Mouse (Mus musculus) neural tube, embryonic 13.5 days (tissue): ENCODE measurements around the gene Fam196b. TPM values are rescaled to one million over a fixed set of nuclear protein-coding genes. Genes with fewer than 3 reads are reported as not detected.
A peak's percentile ranks its signal among the peaks of the same experiment; 100 is the strongest.

Source experiments
- ATAC-seq: fragments of 200-750 bp; cut with Nextera tagmentation; 2 replicates; pipeline ENCODE4 v1.8.0; 2017; ENCODE audit warnings: low read depth, mild to moderate bottlenecking, moderate TSS enrichment, moderate library complexity
- H3K27ac ChIP-seq: fragments of 300-500 bp; sonication (generic); replicated peaks from 2 replicates; pipeline ENCODE4 v1.5.1; 2015; ENCODE audit warnings: moderate library complexity, mild to moderate bottlenecking, inconsistent platforms
- H3K27me3 ChIP-seq: fragments of 300-500 bp; sonication (generic); 2 replicates; pipeline ENCODE4 v1.6.1; 2015; ENCODE audit warnings: mild to moderate bottlenecking, inconsistent platforms
- H3K36me3 ChIP-seq: fragments of 300-500 bp; sonication (generic); 2 replicates; pipeline ENCODE4 v1.6.1; 2015; ENCODE audit warnings: mild to moderate bottlenecking, inconsistent platforms
- H3K4me1 ChIP-seq: fragments of 300-500 bp; sonication (generic); replicated peaks from 2 replicates; pipeline ENCODE4 v1.6.1; 2015; ENCODE audit warnings: inconsistent platforms
- H3K4me2 ChIP-seq: fragments of 300-500 bp; sonication (generic); 2 replicates; pipeline ENCODE4 v1.6.1; 2015; ENCODE audit warnings: inconsistent platforms, mild to moderate bottlenecking, moderate library complexity
- H3K4me3 ChIP-seq: fragments of 300-500 bp; sonication (generic); 2 replicates; pipeline ENCODE4 v1.5.1; 2015; ENCODE audit warnings: mild to moderate bottlenecking, inconsistent platforms
- H3K9ac ChIP-seq: fragments of 300-500 bp; sonication (generic); 2 replicates; pipeline ENCODE4 v1.6.1; 2015; ENCODE audit warnings: moderate library complexity, mild to moderate bottlenecking, inconsistent platforms
- H3K9me3 ChIP-seq: fragments of 300-500 bp; sonication (generic); 2 replicates; pipeline ENCODE4 v1.6.1; 2016; ENCODE audit warnings: inconsistent platforms
- WGBS: fragments of 180-500 bp; shearing (Covaris S2); methylation state at CpG from one replicate; pipeline ENCODE4 v1.1.7; 2015; 5-methylcytosine and 5-hydroxymethylcytosine counted together
- polyA plus RNA-seq: library from polyadenylated mRNA; unstranded; fragments of >200 nt; fragmentation: Nextera tagmentation; extraction: Ambion mirVana; gene quantifications from 2 replicates; pipeline ENCODE4 v1.2.1, GENCODE M21; 2015

Fam196b gene
- polyA plus RNA-seq, 1 experiment from 2014 or later, result 3.8 TPM

DNA sequence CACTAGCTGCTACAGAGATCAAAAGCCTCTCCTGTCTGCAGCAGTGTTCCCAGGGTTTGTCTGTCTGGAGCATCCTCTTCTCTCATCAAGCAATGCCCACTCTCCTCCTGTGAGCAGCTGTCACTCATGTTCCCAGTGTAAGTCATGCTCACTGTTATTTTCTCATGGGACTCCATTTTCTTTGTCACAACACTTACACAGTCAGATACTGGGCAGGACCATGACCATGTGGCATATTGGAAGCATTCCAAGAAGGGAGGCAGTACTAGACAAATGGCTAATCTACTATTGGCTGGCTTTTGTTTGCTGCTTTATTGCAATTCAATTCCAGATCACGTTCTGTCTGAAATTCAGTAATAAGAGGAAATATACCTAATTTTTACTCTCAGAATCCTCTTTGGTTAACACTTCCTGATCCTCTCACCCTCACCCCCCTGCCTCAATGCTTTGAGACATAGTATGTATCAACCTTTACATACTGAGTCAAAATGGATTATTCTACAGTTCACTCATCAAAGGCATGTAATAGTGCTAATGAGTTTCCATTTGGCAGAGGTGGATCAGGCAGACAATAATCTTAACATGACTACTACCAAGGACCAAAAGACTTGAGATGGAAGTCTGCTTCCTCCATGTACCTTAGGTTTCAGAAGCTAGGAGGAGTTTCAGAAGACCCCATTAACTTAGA lies 70.5 kb downstream of the Fam196b start:
- Histone ChIP-seq H3K27ac (peak overlapping the region; percentile 42; the same call in 1 of the 2 replicates), H3K9ac (no peak overlapping the region), H3K4me3 (no peak overlapping the region), H3K27me3 (0 out of 2 replicates have a peak, but pooled peaks cover 4% of the 10 kb centered on the region), H3K4me1 (peaks cover 14% of the 10 kb centered on the region), H3K36me3 (no peaks in the 10 kb centered on the region), H3K9me3 (no peaks in the 10 kb centered on the region), H3K4me2 (no peak overlapping the region)
- ATAC-seq, result peak; percentile 90
- 24% methylated on average over 1 of the region's 1 CpGs for WGBS

DNA sequence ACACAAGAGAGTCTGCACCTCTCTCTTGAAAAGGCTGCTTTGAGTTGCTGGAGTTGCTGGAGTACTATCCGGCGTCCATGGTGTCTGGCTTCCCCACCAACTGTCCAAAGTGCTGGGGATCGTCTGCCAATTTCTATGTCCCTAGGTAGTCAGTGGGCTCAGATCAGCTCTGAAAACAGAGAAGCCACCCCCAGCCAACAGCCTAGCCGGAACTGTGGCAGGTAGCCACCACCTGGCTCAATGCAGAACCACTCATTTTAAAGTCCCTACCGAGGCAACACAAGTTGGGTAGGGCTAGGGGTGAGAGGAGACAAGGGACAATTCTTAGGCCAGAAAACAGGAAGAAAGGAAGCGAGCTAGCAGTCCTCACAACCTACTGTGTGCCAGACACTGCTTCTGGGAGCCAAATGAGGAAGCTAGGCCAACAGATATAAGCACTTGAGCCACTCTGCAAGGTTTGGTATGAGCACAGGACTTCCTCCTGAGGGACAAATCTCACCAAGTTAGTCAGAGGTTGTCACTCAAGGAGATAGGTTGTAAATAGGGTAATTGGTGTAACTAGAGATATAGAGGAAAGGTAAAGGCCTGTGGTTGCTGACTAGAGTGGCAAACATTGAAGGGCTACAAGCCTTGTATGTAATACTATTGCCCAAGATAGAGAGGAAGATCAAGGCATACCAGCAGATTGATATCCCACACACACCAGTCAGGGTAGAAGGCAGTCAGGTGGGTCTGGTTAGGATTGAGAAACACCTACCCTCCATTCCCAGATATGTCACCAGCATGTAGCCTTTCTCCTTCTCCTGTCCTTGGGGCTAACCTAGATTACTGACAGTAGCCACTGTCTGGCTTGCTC lies 74.9 kb downstream of the Fam196b start:
- H3K4me3 ChIP-seq, result no peak overlapping the region
- no peak overlapping the region for H3K27ac ChIP-seq
- no peaks in the 10 kb centered on the region for H3K27me3 ChIP-seq
- WGBS, result 88% methylated on average over 6 of the region's 6 CpGs
- peaks cover 14% of the 10 kb centered on the region for H3K4me1 ChIP-seq
- no peaks in the 10 kb centered on the region for H3K9me3 ChIP-seq
- no peak overlapping the region for H3K9ac ChIP-seq
- H3K4me2 ChIP-seq, result no peak overlapping the region
- no peaks in the 10 kb centered on the region for H3K36me3 ChIP-seq
- no peak for ATAC-seq

DNA sequence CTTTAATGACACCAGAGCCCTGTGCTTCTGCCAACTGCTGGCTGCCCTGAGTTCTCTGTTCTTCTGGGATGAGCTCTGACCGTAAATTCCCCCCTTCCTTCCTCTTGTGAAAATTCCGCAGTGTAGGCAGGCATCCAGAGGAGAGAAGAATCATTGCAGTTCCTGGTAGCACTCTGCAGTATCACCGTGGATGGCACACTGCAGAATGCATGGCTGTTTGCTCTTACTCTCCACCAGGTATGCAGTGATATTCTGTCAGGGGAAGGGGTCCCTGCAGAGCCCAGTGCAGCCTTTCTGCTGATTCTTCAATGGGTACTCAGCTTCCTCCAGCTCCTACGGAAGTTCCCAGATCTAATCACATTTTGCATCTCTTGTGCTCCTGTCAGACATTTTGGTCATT lies 77.5 kb downstream of the Fam196b start:
- Histone ChIP-seq H3K4me2 (no peak overlapping the region), H3K36me3 (no peaks in the 10 kb centered on the region), H3K27me3 (no peaks in the 10 kb centered on the region), H3K4me3 (no peak overlapping the region), H3K9me3 (no peaks in the 10 kb centered on the region), H3K4me1 (no peaks in the 10 kb centered on the region), H3K9ac (no peak overlapping the region), H3K27ac (no peak overlapping the region)
- 0 out of 2 replicates have a peak, but pooled peaks have one; percentile 40 for ATAC-seq
- 39% methylated on average over 4 of the region's 4 CpGs for WGBS

DNA sequence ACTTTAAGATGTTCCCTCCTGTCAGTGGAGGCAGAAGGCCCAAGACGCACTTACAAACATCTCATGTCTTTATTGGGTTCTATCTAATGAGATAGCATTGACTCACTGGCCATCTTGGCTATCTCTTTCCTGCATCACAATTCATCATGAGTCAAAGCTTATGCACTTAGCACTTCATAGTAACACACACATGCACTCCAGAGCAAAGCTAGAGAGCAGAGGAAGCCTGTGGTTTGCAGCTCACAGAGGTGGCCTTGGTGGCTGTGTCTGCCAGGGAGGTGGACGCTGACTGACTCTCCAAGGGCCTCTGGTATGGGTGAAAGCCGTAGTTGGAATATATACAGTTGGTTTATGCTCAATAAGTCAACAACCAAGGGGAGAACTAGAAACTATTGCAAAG lies 81.2 kb downstream of the Fam196b start:
- H3K27ac ChIP-seq, result no peak overlapping the region
- H3K9me3 ChIP-seq, result no peaks in the 10 kb centered on the region
- 90% methylated on average over 3 of the region's 3 CpGs for WGBS
- no peak overlapping the region for H3K4me3 ChIP-seq
- H3K9ac ChIP-seq, result no peak overlapping the region
- no peaks in the 10 kb centered on the region for H3K36me3 ChIP-seq
- H3K4me2 ChIP-seq, result no peak overlapping the region
- H3K27me3 ChIP-seq, result no peaks in the 10 kb centered on the region
- no peaks in the 10 kb centered on the region for H3K4me1 ChIP-seq
- ATAC-seq, result no peak

DNA sequence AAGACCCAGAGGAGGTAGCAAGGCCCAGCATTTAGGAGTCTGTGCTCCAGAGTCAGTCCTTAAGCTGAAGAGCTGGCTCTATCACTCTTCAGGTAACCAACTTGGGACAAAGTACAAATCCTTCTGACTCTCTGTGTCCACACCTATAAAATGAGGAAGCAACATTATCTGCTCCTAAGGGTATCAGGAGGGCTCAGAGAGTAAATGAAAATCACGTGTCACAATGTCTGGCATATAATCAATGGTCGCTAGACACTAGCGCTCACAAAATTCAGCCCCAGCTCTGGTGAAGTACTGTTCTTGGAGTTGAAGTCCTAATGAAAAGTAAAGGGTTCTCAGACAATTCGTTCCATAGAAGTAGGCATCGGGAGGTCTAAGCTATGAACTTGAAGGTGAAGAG lies 83.0 kb downstream of the Fam196b start:
- Histone ChIP-seq H3K9ac (no peak overlapping the region), H3K27me3 (no peaks in the 10 kb centered on the region), H3K9me3 (no peaks in the 10 kb centered on the region), H3K36me3 (no peaks in the 10 kb centered on the region), H3K4me3 (no peak overlapping the region), H3K27ac (no peak overlapping the region), H3K4me2 (no peak overlapping the region), H3K4me1 (no peaks in the 10 kb centered on the region)
- WGBS, result 90% methylated on average over 5 of the region's 5 CpGs
- no peak for ATAC-seq

DNA sequence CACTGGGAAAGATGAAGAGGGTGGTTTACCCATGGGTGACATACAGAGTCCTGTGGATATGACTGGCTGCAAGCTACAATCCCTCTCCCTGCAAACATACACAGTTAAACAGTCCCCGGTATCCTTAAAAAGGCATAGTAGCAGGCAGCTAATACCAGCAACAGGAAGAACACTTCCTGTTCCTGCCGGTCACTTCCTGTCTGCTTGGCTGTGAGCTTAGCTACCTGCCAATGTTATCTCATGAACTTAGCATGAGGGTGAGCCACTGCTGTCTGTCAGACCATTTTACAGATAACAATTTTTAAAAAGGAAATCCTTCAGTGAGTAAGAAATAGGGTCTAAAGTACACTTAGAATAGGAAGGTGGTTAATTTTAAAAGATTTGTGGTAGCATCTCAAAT lies 83.9 kb downstream of the Fam196b start:
- H3K27me3 ChIP-seq, result no peaks in the 10 kb centered on the region
- no peak overlapping the region for H3K27ac ChIP-seq
- H3K9me3 ChIP-seq, result no peaks in the 10 kb centered on the region
- H3K4me1 ChIP-seq, result no peaks in the 10 kb centered on the region
- no peak overlapping the region for H3K9ac ChIP-seq
- ATAC-seq, result no peak
- no peak overlapping the region for H3K4me2 ChIP-seq
- 89% methylated on average over 2 of the region's 2 CpGs for WGBS
- no peaks in the 10 kb centered on the region for H3K36me3 ChIP-seq
- H3K4me3 ChIP-seq, result no peak overlapping the region

DNA sequence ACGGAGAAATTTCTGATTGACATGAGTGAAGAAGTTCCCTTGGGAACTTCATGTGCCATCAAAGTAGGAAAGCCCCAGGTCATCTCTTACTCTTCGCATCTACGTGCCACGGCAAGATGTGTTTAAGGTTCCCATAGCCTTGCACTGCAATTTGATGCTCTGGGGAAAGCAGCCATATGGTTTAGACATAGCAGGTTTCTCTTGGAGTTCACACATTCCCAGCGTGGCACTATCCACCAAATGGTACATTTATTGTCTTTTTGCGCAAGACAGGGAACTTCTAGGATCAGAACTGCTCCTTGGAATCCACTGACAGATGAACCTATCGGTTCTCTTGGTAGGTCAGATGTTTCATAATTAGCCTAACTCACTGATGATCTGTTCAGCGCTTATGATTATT lies 86.7 kb downstream of the Fam196b start:
- Histone ChIP-seq H3K27me3 (no peaks in the 10 kb centered on the region), H3K4me3 (no peak overlapping the region), H3K36me3 (no peaks in the 10 kb centered on the region), H3K4me2 (no peak overlapping the region), H3K27ac (no peak overlapping the region), H3K9me3 (no peaks in the 10 kb centered on the region), H3K9ac (no peak overlapping the region), H3K4me1 (no peaks in the 10 kb centered on the region)
- no peak for ATAC-seq
- WGBS, result 76% methylated on average over 8 of the region's 8 CpGs

DNA sequence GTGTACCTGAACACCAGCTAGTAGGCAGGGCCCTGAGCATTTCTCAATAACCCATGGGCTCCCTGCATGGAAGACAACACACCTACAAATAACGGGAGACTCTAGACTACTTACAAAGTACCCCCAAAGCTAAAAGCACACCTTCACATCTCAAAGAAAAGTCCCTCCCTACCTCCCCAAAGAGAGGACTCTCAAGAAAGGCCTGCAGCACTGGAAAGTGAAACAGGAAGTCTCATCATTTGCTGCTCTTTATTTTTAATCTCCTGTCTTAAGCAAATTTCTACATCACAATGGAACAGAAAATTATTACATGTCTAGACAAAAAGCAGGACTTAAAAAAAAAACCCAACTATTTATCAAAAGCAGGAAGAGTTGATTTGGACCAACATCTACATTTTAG lies 90.7 kb downstream of the Fam196b start:
- no peak overlapping the region for H3K4me2 ChIP-seq
- no peak overlapping the region for H3K4me3 ChIP-seq
- H3K9ac ChIP-seq, result no peak overlapping the region
- no peak overlapping the region for H3K27ac ChIP-seq
- no peaks in the 10 kb centered on the region for H3K4me1 ChIP-seq
- no peak for ATAC-seq
- peaks cover 9% of the 10 kb centered on the region for H3K27me3 ChIP-seq
- H3K36me3 ChIP-seq, result no peaks in the 10 kb centered on the region
- 89% methylated on average over 1 of the region's 1 CpGs for WGBS
- no peaks in the 10 kb centered on the region for H3K9me3 ChIP-seq

DNA sequence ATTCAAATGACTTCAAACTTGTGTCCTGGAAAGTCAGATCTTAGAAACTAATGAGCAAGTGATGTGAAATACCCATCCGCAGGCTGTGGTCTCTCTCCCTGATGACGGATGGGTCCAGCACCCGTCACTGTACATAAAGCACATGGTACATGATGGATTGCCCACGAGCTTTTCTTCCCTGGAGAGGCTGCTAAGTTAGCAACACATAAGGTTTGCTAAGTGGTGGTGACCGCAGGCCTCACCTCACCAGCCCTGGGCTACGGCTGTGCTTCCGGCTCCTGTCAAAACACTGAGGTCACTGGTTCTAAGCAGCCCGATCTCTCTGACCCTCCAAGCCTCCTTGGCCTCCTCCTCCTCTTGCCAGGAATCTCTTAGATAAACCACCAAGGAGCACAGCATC lies 91.7 kb downstream of the Fam196b start:
- Histone ChIP-seq H3K4me3 (no peak overlapping the region), H3K9ac (no peak overlapping the region), H3K4me1 (no peaks in the 10 kb centered on the region), H3K9me3 (no peaks in the 10 kb centered on the region), H3K27me3 (peaks cover 19% of the 10 kb centered on the region), H3K27ac (no peak overlapping the region), H3K4me2 (no peak overlapping the region), H3K36me3 (no peaks in the 10 kb centered on the region)
- no peak for ATAC-seq
- WGBS, result 56% methylated on average over 8 of the region's 8 CpGs

DNA sequence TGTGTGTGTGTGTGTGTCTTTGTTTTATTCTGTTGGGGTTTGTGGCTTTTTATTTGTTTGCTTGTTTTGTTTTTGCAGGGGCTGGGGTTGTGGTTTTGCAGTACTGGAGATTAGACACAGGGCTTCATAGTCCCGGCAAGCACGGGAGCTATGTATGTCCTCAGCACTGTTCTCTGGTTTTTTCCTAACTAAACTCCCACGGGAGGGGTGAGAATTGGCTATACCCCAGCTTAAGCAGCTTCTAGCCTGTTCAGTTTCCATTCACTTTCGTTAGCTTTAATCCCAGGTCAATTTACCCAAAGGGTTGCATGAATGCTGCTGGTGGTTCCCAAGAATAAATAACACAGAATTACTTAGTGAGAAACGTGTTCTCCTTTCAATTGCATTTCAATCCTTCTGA lies 92.2 kb downstream of the Fam196b start:
- no peaks in the 10 kb centered on the region for H3K36me3 ChIP-seq
- ATAC-seq, result no peak
- WGBS, result 52% methylated on average over 5 of the region's 5 CpGs

DNA sequence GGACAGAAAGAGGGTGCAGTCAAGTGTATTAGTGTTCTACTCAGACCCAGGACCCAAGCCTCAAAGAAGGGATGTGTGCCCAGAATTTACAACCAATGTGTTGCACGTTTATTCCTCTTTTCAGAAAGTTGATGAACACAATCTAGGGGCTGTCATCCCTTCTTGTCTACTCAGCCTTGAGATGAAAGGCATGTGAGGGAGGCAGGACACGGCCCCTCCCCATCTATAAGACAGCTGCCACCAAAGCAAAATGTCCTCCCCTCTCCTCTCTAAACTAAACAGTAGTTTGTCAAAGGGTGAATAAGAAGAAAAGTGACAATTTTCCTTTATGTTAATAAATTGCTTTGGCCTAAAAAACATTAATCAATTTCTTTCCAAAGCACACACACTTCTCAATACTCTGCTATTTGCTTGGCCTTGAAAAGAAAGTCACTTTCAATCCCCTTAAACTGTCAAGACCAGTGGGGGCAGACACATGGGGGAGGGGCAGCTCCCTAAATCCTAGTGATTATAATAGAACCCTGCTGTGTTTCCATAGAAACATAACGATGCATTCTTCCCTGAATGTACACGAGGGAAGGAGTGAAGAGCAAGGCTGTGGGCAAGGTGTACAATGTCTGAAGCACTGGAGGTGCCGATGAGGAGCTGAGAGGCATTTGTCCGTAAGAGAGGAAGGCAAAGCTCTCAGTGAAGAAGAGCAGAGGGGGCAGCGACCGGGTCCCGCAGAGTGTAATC lies 101.4 kb downstream of the Fam196b start:
- Histone ChIP-seq H3K27me3 (peaks cover 9% of the 10 kb centered on the region), H3K27ac (no peak overlapping the region), H3K4me1 (peaks cover 28% of the 10 kb centered on the region), H3K4me2 (no peak overlapping the region), H3K36me3 (no peaks in the 10 kb centered on the region), H3K9ac (no peak overlapping the region), H3K9me3 (no peaks in the 10 kb centered on the region), H3K4me3 (no peak overlapping the region)
- WGBS, result 36% methylated on average over 9 of the region's 9 CpGs
- ATAC-seq, result peak; percentile 54; the same call in 1 of the 2 replicates

More for the DNA sequence above, 92.2 kb downstream of the Fam196b start:
- H3K9me3 ChIP-seq, result no peaks in the 10 kb centered on the region
- no peaks in the 10 kb centered on the region for H3K4me1 ChIP-seq
- no peak overlapping the region for H3K27ac ChIP-seq
- H3K4me3 ChIP-seq, result no peak overlapping the region
- no peak overlapping the region for H3K9ac ChIP-seq
- H3K4me2 ChIP-seq, result no peak overlapping the region
- H3K27me3 ChIP-seq, result peaks cover 19% of the 10 kb centered on the region

DNA sequence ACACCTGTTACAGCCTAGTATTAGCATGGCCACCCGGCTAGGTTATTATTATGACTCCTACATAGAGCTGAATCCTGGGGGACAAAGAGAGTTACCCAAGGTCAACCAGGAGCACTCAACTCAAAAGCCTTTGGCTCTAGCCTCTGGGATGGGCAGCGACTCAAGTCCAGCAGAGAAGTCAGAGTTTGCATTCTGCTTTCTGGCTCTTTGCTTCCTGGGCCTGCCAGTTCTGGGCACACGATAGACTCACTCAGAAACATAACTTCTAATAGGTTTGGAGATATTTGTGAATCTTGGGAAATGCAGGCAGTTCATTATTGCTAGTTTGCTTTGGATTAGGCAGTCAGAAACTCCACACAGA lies 102.0 kb downstream of the Fam196b start:
- Histone ChIP-seq H3K36me3 (no peaks in the 10 kb centered on the region), H3K4me3 (no peak overlapping the region), H3K9me3 (no peaks in the 10 kb centered on the region), H3K4me1 (peaks cover 28% of the 10 kb centered on the region), H3K4me2 (no peak overlapping the region), H3K27ac (no peak overlapping the region), H3K27me3 (peaks cover 5% of the 10 kb centered on the region; the same call in 1 of the 2 replicates), H3K9ac (no peak overlapping the region)
- 64% methylated on average over 3 of the region's 3 CpGs for WGBS
- 0 out of 2 replicates have a peak, but pooled peaks have one; percentile 15 for ATAC-seq
